In the genomic region with DNA sequence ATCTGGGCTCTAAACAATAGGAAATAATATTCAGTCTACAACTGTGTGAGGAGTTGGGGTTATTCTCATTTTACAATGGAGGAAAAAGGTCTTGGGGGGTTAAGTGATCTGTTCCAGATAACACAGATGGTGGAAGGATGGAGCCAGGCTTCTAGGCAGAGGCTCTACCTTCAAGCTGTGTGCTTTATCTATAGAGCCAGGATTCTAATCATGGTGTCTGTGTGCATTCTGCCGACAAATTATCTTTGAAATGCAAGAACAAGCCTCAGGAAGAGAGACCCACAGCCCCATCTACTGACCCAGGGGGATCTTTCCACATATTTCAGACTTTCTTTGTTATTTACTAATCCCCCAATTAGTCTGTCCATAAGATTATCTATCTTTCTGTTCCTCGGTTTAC, we compare ENCODE assay signal across 25 mouse cellular contexts.
DNase-seq lines count a peak whose midpoint lies in the region; ATAC-seq and TF ChIP-seq lines count a peak whose summit lies in the region.
"Had no signal": no experiment of that assay in that cellular context is flagged by ENCODE, and none has a peak within 500 bp of the region (broad histone marks: within the 10 kb centered on the region; RNA-seq: fewer than 3 reads in every experiment).

No protein-coding gene starts in this region.

- TF ChIP-seq POLR2A in brain, embryonic 14.5 days (IDR thresholded peaks at IDR 0.05; ENCODE audit: borderline replicate concordance, extremely low read depth, insufficient read depth, insufficient read length, poor library complexity, severe bottlenecking): no peak

- H3K36me3 ChIP-seq in forebrain, embryonic 14.5 days (ENCODE audit: control insufficient read depth, insufficient read depth, low read length): no peaks in the 10 kb centered on the region
- H3K36me3 ChIP-seq in forebrain, embryonic 13.5 days (ENCODE audit: poor library complexity, severe bottlenecking): no peaks in the 10 kb centered on the region
- H3K36me3 ChIP-seq: embryonic facial prominence, embryonic 13.5 days; embryonic facial prominence, embryonic 15.5 days; forebrain, embryonic 10.5 days; forebrain, embryonic 12.5 days; G1E had no signal

- no peak overlapping the region for H3K4me3 ChIP-seq in forebrain, embryonic 14.5 days (ENCODE audit: low read depth, low read length)
- no peak overlapping the region for H3K4me3 ChIP-seq in forebrain, embryonic 13.5 days
- H3K4me3 ChIP-seq: embryonic facial prominence, embryonic 13.5 days; embryonic facial prominence, embryonic 15.5 days; erythroblast, embryonic 14.5 days; forebrain, embryonic 10.5 days; forebrain, embryonic 12.5 days had no signal

- no peak overlapping the region for H3K9ac ChIP-seq in forebrain, embryonic 14.5 days (ENCODE audit: low read length)
- no peak overlapping the region for H3K9ac ChIP-seq in forebrain, embryonic 13.5 days
- H3K9ac ChIP-seq: embryonic facial prominence, embryonic 13.5 days; embryonic facial prominence, embryonic 15.5 days; forebrain, embryonic 12.5 days had no signal

- no peaks in the 10 kb centered on the region for H3K4me1 ChIP-seq in forebrain, embryonic 14.5 days (ENCODE audit: control insufficient read depth, insufficient read depth, low read length)
- H3K4me1 ChIP-seq in forebrain, embryonic 13.5 days: no peaks in the 10 kb centered on the region
- H3K4me1 ChIP-seq: embryonic facial prominence, embryonic 13.5 days; embryonic facial prominence, embryonic 15.5 days; forebrain, embryonic 10.5 days; forebrain, embryonic 12.5 days had no signal

- no peak for TF ChIP-seq CTCF in brain, embryonic 14.5 days (IDR thresholded peaks at IDR 0.05; ENCODE audit: borderline replicate concordance, extremely low read depth, insufficient read depth, insufficient read length)

- no peak overlapping the region for H3K27ac ChIP-seq in forebrain, embryonic 14.5 days (ENCODE audit: low read depth, low read length)
- H3K27ac ChIP-seq in forebrain, embryonic 13.5 days: no peak overlapping the region
- H3K27ac ChIP-seq: embryonic facial prominence, embryonic 13.5 days; embryonic facial prominence, embryonic 15.5 days; forebrain, embryonic 10.5 days; forebrain, embryonic 12.5 days had no signal

- intact Hi-C loops in left cerebral cortex, postnatal 4 days (cut with DNase I): no loop called here
- intact Hi-C loops in left cerebral cortex, postnatal 14 days (cut with DNase I): no loop called here

- no peaks in the 10 kb centered on the region for H3K27me3 ChIP-seq in forebrain, embryonic 14.5 days (replicated peaks; ENCODE audit: control insufficient read depth, insufficient read depth, low read length)
- H3K27me3 ChIP-seq in forebrain, embryonic 13.5 days: no peaks in the 10 kb centered on the region
- H3K27me3 ChIP-seq: embryonic facial prominence, embryonic 13.5 days; embryonic facial prominence, embryonic 15.5 days; forebrain, embryonic 12.5 days; Patski had no signal

- 85% methylated on average over 2 of the region's 2 CpGs for WGBS in forebrain, embryonic 14.5 days
- WGBS in forebrain, embryonic 13.5 days: 95% methylated on average over 2 of the region's 2 CpGs

- H3K4me2 ChIP-seq in forebrain, embryonic 14.5 days (ENCODE audit: low read length): no peak overlapping the region
- H3K4me2 ChIP-seq in forebrain, embryonic 13.5 days: no peak overlapping the region
- H3K4me2 ChIP-seq: embryonic facial prominence, embryonic 13.5 days; embryonic facial prominence, embryonic 15.5 days; forebrain, embryonic 12.5 days had no signal

- peak; percentile 83 to 84 for DNase-seq in cerebellum, postnatal 10 days
- no peak for DNase-seq in cerebellum, postnatal 36 days
- DNase-seq in forebrain, embryonic 14.5 days (ENCODE audit: low spot score): peak; percentile 2
- DNase-seq in left cerebral cortex, postnatal 4 days: peak; percentile 28
- no peak for DNase-seq in left cerebral cortex, postnatal 14 days (ENCODE audit: low spot score in 2 of 2)
- DNase-seq in brain, embryonic 14.5 days (ENCODE audit: low read depth): peak; percentile 23
- DNase-seq: adrenal gland, adult 8-10 months; adrenal gland, postnatal 14 days; adrenal gland, postnatal 36 days; B cell, adult 2 months; cerebellum, adult 11 months; cerebellum, adult 2 months; cerebellum, adult 9-10 months; embryo, embryonic 11 days had no signal

- no peaks in the 10 kb centered on the region for H3K9me3 ChIP-seq in forebrain, embryonic 14.5 days (replicated peaks; ENCODE audit: control insufficient read depth, low read length)
- no peaks in the 10 kb centered on the region for H3K9me3 ChIP-seq in forebrain, embryonic 13.5 days (replicated peaks)
- H3K9me3 ChIP-seq: embryonic facial prominence, embryonic 13.5 days; embryonic facial prominence, embryonic 15.5 days; forebrain, embryonic 10.5 days; forebrain, embryonic 12.5 days had no signal

- ATAC-seq in forebrain, embryonic 14.5 days: no peak
- ATAC-seq in forebrain, embryonic 13.5 days: no peak
- ATAC-seq: activated CD4-positive, CD25-positive, alpha-beta regulatory T cell, adult 4 months; CD4-positive, CD25-positive, alpha-beta regulatory T cell, adult 4 months; forebrain, embryonic 16.5 days; Patski had no signal

Comparison
In these comparisons a context has a peak if more than half of its experiments do, and no peak if none do; other contexts are left out.
1. DNase-seq: peak in cerebellum, postnatal 10 days (2 of 2), forebrain, embryonic 14.5 days (single experiment), left cerebral cortex, postnatal 4 days (single experiment) and brain, embryonic 14.5 days (single experiment); none in cerebellum, postnatal 36 days (0 of 2) and left cerebral cortex, postnatal 14 days (0 of 2).